8 mouse cellular contexts compared by ENCODE assay signal in the genomic region with DNA sequence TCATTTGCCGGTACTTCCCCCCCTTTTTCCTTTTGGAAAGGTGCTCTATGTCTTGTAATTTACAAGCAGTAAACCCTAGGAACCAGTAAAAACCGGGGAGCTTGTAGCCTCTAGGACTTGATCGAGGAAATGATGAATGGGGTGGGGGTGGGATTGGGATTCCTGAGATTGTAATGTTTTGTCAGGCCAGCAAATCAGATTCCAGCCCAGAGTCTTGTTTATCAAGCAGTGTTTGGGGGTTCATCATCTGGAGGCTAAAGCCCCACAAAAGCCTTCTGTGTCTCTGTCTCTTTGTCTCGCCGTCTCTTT. TPM values are rescaled to one million over a fixed set of nuclear protein-coding genes. Genes with fewer than 3 reads are reported as not detected.
DNase-seq lines count a peak whose midpoint lies in the region; ATAC-seq and TF ChIP-seq lines count a peak whose summit lies in the region.

No protein-coding gene starts in this region.

- DNase-seq in heart, postnatal 0 days (ENCODE audit: low spot score): no peak
- DNase-seq in heart, adult 9 months (ENCODE audit: low spot score in 2 of 2): no peak
- peak; percentile 70 for DNase-seq in NIH3T3 (ENCODE audit: low read depth)
- no peak for DNase-seq in forebrain, postnatal 0 days
- peak; percentile 93 for DNase-seq in midbrain, embryonic 11.5 days (ENCODE audit: low spot score, missing footprints)
- DNase-seq in spleen, postnatal 36 days (ENCODE audit: low spot score in 2 of 2): no peak
- DNase-seq in urinary bladder, adult 2 months (ENCODE audit: low spot score): no peak
- DNase-seq in gastrocnemius, adult 18-20 months (ENCODE audit: low spot score): no peak

- TF ChIP-seq EP300 in heart, postnatal 0 days (IDR thresholded peaks at IDR 0.05; ENCODE audit: low read depth): no peak

- peaks cover 12% of the 10 kb centered on the region for H3K4me1 ChIP-seq in heart, postnatal 0 days (ENCODE audit: control insufficient read depth, insufficient read depth)
- H3K4me1 ChIP-seq in forebrain, postnatal 0 days (ENCODE audit: insufficient read depth): peaks cover 9% of the 10 kb centered on the region; the same call in 1 of the 2 replicates
- peaks cover 3% of the 10 kb centered on the region; the same call in 1 of the 2 replicates for H3K4me1 ChIP-seq in midbrain, embryonic 11.5 days (ENCODE audit: control insufficient read depth, insufficient read depth, low read length)

- TF ChIP-seq CTCF in heart, postnatal 0 days (IDR thresholded peaks at IDR 0.05; ENCODE audit: low read depth): no peak
- TF ChIP-seq CTCF in forebrain, postnatal 0 days (IDR thresholded peaks at IDR 0.05; ENCODE audit: low read depth): no peak

- peak overlapping the region; percentile 77 for H3K27ac ChIP-seq in heart, postnatal 0 days (ENCODE audit: low read depth)
- H3K27ac ChIP-seq in forebrain, postnatal 0 days (ENCODE audit: low read depth, low read length): peak overlapping the region; percentile 84
- no peak overlapping the region for H3K27ac ChIP-seq in midbrain, embryonic 11.5 days (ENCODE audit: low read depth, low read length)

- no peak for ATAC-seq in heart, postnatal 0 days (ENCODE audit: insufficient read depth, low read depth)
- peak; percentile 28 for ATAC-seq in forebrain, postnatal 0 days
- no peak for ATAC-seq in midbrain, embryonic 11.5 days (ENCODE audit: low FRiP score)

- 2% methylated on average over 5 of the region's 5 CpGs for WGBS in heart, postnatal 0 days
- WGBS in forebrain, postnatal 0 days: 2% methylated on average over 5 of the region's 5 CpGs
- WGBS in midbrain, embryonic 11.5 days: 0% methylated on average over 5 of the region's 5 CpGs

- peak overlapping the region; percentile 84 for H3K4me2 ChIP-seq in heart, postnatal 0 days (ENCODE audit: low read depth, low read length)
- peak overlapping the region; percentile 64 for H3K4me2 ChIP-seq in forebrain, postnatal 0 days (ENCODE audit: low read depth)
- peak overlapping the region; percentile 61 for H3K4me2 ChIP-seq in midbrain, embryonic 11.5 days

- H3K9ac ChIP-seq in heart, postnatal 0 days (replicated peaks; ENCODE audit: low read depth, low read length): peak overlapping the region; percentile 86
- H3K9ac ChIP-seq in forebrain, postnatal 0 days: peak overlapping the region; percentile 75
- H3K9ac ChIP-seq in midbrain, embryonic 11.5 days (ENCODE audit: low read length): peak overlapping the region; percentile 79

- peak overlapping the region; percentile 87 for H3K4me3 ChIP-seq in heart, postnatal 0 days (ENCODE audit: low read depth, low read length)
- peak overlapping the region; percentile 86 for H3K4me3 ChIP-seq in forebrain, postnatal 0 days (ENCODE audit: low read depth, low read length)
- H3K4me3 ChIP-seq in midbrain, embryonic 11.5 days (ENCODE audit: low read depth, low read length): peak overlapping the region; percentile 82

- 0 out of 2 replicates have a peak, but pooled peaks cover 9% of the 10 kb centered on the region for H3K36me3 ChIP-seq in heart, postnatal 0 days (replicated peaks; ENCODE audit: control insufficient read depth, insufficient read depth, low read length)
- no peaks in the 10 kb centered on the region for H3K36me3 ChIP-seq in forebrain, postnatal 0 days (ENCODE audit: insufficient read depth)
- H3K36me3 ChIP-seq in midbrain, embryonic 11.5 days (ENCODE audit: control insufficient read depth, insufficient read depth, low read length): no peaks in the 10 kb centered on the region

- H3K27me3 ChIP-seq in heart, postnatal 0 days (ENCODE audit: control insufficient read depth, insufficient read depth, low read length): no peaks in the 10 kb centered on the region
- H3K27me3 ChIP-seq in forebrain, postnatal 0 days (ENCODE audit: insufficient read depth, low read length): no peaks in the 10 kb centered on the region
- no peaks in the 10 kb centered on the region for H3K27me3 ChIP-seq in midbrain, embryonic 11.5 days (ENCODE audit: control insufficient read depth, insufficient read depth, low read length)

- H3K9me3 ChIP-seq in heart, postnatal 0 days (replicated peaks; ENCODE audit: control insufficient read depth, low read length): no peaks in the 10 kb centered on the region
- no peaks in the 10 kb centered on the region for H3K9me3 ChIP-seq in forebrain, postnatal 0 days (ENCODE audit: low read length)
- H3K9me3 ChIP-seq in midbrain, embryonic 11.5 days (ENCODE audit: control insufficient read depth, low read length): no peaks in the 10 kb centered on the region

RNA-seq across cellular contexts. Expression of a gene that starts 0.6 kb away (rescaled TPM):
- 14.5 and 23.7 TPM in 2 replicates for total RNA-seq in heart, postnatal 0 days (2014; rRNA removed; ENCODE audit: low replicate concordance)
- 26.2 and 28.9 TPM in 2 replicates for polyA plus RNA-seq in heart, postnatal 0 days (2015; fragmentation: Nextera tagmentation; extraction: Ambion mirVana)
- total RNA-seq in forebrain, postnatal 0 days (2014; rRNA removed): 34.0 and 36.0 TPM in 2 replicates
- 38.6 and 45.1 TPM in 2 replicates for polyA plus RNA-seq in forebrain, postnatal 0 days (2015; fragmentation: Nextera tagmentation; extraction: Ambion mirVana)
- 23.2 and 23.4 TPM in 2 replicates for polyA plus RNA-seq in midbrain, embryonic 11.5 days (2014; fragmentation: Nextera tagmentation; extraction: Ambion mirVana)
- 42.8 and 52.0 TPM in 2 replicates for polyA plus RNA-seq in urinary bladder, adult 2 months (2012; rRNA removed)
- total RNA-seq in gastrocnemius, adult 18-20 months (2021): 10 to 100 TPM; 12.7 to 14.0 TPM

RNA-seq across cellular contexts. Expression of a gene that starts 18.5 kb away (rescaled TPM):
- 22.7 and 61.8 TPM in 2 replicates for total RNA-seq in heart, postnatal 0 days (2014; rRNA removed; ENCODE audit: low replicate concordance)
- 42.4 and 42.8 TPM in 2 replicates for polyA plus RNA-seq in heart, postnatal 0 days (2015; fragmentation: Nextera tagmentation; extraction: Ambion mirVana)
- 40.5 and 47.7 TPM in 2 replicates for total RNA-seq in forebrain, postnatal 0 days (2014; rRNA removed)
- polyA plus RNA-seq in forebrain, postnatal 0 days (2015; fragmentation: Nextera tagmentation; extraction: Ambion mirVana): 37.3 and 43.8 TPM in 2 replicates
- polyA plus RNA-seq in midbrain, embryonic 11.5 days (2014; fragmentation: Nextera tagmentation; extraction: Ambion mirVana): 55.5 and 56.5 TPM in 2 replicates
- 27.3 and 31.9 TPM in 2 replicates for polyA plus RNA-seq in urinary bladder, adult 2 months (2012; rRNA removed)
- total RNA-seq in gastrocnemius, adult 18-20 months (2021): 10 to 100 TPM; 28.0 TPM

Comparison
In these comparisons a context has a peak if more than half of its experiments do, and no peak if none do; other contexts are left out.
1. DNase-seq: peak in NIH3T3 (single experiment) and midbrain, embryonic 11.5 days (single experiment); none in heart, postnatal 0 days (single experiment), heart, adult 9 months (0 of 2), forebrain, postnatal 0 days (single experiment), spleen, postnatal 36 days (0 of 2), urinary bladder, adult 2 months (single experiment) and gastrocnemius, adult 18-20 months (single experiment).
2. Peak in every context shown above with its lines, with median percentiles within 50 percentile points of each other: H3K4me2 ChIP-seq, H3K4me3 ChIP-seq and H3K9ac ChIP-seq.